Mouse (Mus musculus): ENCODE data around the gene Chpf2.

- TF ChIP-seq CTCF (IDR thresholded peaks at IDR 0.05; ENCODE audit: control insufficient read depth, insufficient read depth, insufficient read length), result no peak
- no peak for TF ChIP-seq USF1 (IDR thresholded peaks at IDR 0.05; ENCODE audit: low read depth)
- TF ChIP-seq CEBPB (IDR thresholded peaks at IDR 0.05; ENCODE audit: low read depth), result no peak
- no peak for TF ChIP-seq MAX (IDR thresholded peaks at IDR 0.05)
- TF ChIP-seq MYOG (IDR thresholded peaks at IDR 0.05; ENCODE audit: control insufficient read depth, extremely low read depth, insufficient read length), result no peak
- no peak for TF ChIP-seq MYOD1 (IDR thresholded peaks at IDR 0.05; ENCODE audit: control insufficient read depth, insufficient read length, low read depth)
These were observed 17.6 kb downstream of the Chpf2 start for GRCm38 (mm10) chr5:24604080-24604655.
